Mouse (Mus musculus): ENCODE measurements around the gene H2-T3. TPM values are rescaled to one million over a fixed set of nuclear protein-coding genes. Genes with fewer than 3 reads are reported as not detected.
"Not testable (repeated sequence)": the region's sequence is repeated elsewhere in the genome, so short reads cannot be mapped to it uniquely, and the experiment has no call there.

H2-T3 gene
- total RNA-seq, 2 experiments from 2014 or later = not detected

DNA sequence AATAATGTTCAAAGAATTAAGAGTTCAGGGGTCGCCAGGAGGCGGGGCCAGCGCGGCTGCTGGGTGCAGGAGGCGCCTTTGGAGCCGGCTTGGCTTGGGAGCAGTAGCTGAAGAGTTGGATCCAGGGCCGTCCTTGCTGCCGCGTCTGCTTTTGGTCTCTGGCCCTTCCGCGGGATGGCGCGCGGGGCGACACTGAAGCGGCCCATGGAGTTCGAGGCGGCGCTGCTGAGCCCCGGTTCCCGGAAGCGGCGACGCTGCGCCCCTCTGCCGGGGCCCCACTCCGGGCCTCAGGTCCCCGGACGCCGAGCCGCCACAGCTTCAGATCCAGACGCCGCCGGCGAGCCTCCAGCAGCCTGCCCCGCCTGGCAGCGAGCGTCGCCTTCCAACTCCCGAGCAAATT lies 11.1 kb downstream of the H2-T3 start:
- DNase-seq = not testable (repeated sequence)

- not testable (repeated sequence) for DNase-seq
Observed at GRCm38 (mm10) chr17:36176132-36176531, 14.0 kb downstream of the H2-T3 start.

- DNase-seq = no peak
Observed at GRCm38 (mm10) chr17:36170287-36170814, 19.7 kb downstream of the H2-T3 start.

DNA sequence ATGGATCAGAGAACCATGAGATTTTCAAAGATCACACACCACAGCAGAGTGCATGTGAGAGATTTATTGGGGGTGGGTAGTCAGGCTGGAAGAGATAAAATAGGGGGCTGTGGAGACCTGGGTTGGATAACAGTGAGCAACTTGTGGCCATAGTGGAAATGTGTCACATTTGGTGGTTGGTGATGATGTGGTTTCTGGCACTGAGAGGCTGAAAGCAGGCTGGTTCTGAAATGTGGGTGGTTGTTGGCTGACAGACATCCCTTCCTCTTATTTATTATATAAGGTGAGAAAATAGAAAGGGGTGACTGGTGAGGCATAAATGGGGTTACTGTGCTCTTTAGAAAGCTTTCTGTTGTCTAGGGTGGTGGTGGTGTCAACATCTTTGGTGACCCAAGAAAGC lies 20.3 kb downstream of the H2-T3 start:
- no peak for DNase-seq

DNA sequence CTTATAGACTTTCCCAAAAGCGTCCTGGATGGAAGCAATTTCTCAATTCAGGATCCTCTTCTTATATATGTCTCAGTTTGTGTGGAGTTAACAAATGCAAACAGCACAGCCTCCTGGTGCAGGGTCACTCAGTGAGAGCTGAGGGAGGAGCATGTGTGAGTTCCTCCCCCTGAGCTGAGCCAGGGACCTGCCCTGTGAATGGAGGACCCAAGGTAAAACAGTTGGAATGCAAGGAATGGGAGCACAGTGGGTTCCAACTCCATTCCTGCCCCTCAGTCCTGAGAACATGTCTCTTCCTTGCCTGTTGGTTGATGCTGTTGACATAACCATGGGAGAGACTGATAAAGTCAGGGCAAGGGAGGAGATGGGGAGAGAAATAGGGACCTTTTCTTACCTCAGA lies 21.0 kb downstream of the H2-T3 start:
- not testable (repeated sequence) for DNase-seq

DNA sequence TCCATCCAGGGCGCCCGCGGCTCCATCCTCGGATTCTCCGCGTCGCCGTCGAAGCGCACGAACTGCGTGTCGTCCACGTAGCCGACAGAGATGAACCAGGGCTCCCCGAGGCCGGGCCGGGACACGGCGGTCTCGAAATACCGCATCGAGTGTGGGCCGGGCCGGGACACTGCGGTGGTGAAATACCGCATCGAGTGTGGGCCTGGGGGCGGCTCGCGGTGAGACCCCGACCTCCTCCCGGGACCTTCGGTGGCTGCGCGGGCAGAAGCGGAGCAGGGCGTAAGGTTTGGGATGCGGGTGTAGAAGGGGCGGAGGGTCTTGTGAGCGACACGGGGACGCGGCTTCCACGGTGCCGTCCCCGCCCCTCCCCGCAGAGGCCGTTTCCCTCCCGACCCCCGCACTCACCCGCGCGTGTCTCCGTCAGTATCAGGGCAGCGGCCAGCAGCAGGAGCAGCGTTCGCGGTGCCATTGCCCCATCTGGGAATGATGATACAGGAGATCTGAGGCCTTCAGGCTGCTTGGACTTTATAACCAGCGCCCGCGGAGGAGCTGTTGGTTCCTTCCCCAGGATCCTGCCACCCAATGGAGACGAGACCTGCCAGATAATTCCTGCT lies 21.9 kb downstream of the H2-T3 start, which contains the start of gene Gm8909:
Gene Gm8909 (minus strand): TSS at position 499 of the 614 bp plus-strand sequence.
- no peak for DNase-seq

- DNase-seq = no peak
Observed at GRCm38 (mm10) chr17:36167306-36168038, 22.6 kb downstream of the H2-T3 start.

DNA sequence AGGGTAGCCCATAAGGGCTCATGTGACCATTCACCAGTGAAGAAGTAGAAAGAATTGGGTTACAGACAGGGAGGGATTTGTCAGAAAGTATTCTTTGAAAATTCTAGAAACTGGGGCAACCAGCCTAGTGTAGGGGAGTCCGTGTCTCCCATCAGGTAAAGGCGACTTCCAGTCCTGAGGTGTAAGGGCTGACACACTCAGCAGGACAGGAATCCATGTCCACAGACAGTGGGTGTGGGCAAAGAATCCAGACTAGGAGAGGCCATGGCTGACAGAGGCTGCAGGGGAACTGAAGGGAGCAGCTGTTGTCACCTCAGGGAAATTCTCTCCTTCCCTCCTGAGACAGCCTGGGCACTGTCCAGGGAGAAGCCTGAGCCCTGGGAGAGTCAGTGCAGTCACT lies 23.2 kb downstream of the H2-T3 start:
- not testable (repeated sequence) for DNase-seq

DNA sequence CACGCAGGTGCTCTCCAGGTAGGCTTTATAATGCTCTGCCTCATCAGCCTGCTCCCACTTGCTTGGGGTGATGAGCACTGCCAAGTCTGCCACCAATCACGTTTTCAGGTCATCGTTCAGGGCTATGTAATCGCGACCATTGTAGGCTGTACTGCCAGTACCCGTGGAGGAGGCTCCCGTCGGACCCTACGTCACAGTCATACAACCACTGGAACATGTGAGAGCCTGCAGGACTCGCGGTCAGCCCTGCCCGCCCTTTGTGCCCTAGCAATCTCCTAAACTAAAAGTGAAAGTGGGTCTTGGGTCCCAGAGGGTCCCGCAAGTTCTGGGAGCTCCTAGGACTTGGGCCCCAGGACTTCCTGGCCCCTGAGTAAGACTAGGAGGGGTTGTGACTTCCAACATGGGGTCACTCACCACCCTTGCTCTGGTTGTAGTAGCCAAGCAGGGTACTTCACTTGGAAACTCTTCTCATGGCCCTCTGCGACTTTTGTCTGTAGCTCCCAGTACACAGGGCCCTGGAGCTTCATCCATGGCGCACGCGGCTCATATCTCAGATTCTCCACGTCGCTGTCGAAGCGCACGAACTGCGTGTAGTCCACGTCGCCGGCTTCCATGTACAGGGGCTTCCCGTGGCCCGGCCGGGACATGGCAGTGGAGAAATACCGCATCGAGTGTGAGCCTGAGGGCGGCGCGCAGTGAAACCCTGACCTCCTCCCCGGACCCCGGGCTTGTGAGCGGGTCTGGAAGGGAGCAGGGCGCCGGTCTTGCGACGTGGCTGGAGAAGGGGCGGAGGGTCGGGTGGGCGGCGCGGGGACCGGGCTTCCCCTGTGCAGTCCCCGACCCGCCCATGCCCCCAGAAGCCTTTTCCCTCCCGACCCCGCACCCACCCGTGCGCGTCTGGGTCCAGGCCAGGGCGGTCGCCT lies 28.7 kb downstream of the H2-T3 start:
- DNase-seq = no peak

- DNase-seq = not testable (repeated sequence)
Observed at GRCm38 (mm10) chr17:36158264-36158663, 31.8 kb downstream of the H2-T3 start.

- DNase-seq = not testable (repeated sequence)
Observed at GRCm38 (mm10) chr17:36157782-36158181, 32.3 kb downstream of the H2-T3 start.

GRCm38 (mm10) chr17:36154271-36155149 lies 35.6 kb downstream of the H2-T3 start:
- DNase-seq = no peak

DNA sequence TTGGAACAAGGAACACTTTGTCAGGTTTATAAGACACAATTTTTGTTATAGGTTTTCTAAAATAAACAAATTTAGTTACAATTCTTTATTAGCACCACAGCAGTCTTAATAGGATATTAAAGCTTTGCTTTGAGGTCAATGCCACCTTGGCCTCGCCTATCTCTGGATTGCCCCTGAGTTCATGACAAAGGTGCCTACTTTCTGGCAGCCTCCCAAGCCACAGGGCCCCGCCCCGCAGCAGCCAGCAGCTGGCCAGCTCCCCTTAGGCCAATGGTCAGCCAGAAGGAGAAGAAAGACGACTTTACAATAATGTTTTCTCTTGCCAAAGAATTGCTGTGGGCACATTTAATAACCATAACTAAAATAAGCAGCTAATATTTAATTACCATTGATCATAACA lies 38.9 kb downstream of the H2-T3 start:
- not testable (repeated sequence) for DNase-seq

- not testable (repeated sequence) for DNase-seq
Observed at GRCm38 (mm10) chr17:36148468-36148867, 41.6 kb downstream of the H2-T3 start.

DNA sequence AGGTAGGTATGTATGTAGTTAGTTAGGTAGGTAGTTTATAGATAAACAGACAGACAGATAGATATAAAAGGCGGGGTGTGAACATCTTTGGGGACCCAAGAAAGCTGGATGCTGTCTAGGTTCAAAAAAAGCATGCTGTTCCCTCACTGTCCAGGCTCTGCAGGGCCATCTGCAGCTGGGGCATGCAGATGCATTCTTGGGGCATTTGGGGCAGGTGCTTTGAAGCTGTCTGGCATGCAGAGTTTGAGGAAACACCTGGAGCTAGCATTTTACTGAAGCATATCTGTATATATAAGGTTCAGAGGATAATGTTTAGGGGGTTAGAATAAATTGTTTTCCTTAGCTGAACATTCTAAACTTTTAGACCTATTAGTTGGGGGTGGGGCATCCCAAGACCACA lies 43.1 kb downstream of the H2-T3 start:
- DNase-seq = not testable (repeated sequence)

DNA sequence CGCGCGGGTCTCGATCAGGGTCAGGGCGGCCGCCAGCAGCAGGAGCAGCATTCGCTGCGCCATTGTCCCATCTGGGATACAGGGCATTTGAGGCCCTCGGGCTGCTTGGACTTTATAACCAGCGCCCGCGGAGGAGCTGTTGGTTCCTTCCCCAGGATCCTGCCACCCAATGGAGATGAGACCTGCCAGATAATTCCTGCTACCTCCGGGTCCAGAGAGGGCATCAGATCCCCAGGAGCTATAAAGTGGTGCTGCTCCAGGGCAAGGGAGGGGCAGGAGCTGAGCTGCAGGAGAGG lies 44.3 kb downstream of the H2-T3 start:
- not testable (repeated sequence) for DNase-seq

- DNase-seq = no peak
Observed at GRCm38 (mm10) chr17:36145111-36145860, 44.8 kb downstream of the H2-T3 start.

DNA sequence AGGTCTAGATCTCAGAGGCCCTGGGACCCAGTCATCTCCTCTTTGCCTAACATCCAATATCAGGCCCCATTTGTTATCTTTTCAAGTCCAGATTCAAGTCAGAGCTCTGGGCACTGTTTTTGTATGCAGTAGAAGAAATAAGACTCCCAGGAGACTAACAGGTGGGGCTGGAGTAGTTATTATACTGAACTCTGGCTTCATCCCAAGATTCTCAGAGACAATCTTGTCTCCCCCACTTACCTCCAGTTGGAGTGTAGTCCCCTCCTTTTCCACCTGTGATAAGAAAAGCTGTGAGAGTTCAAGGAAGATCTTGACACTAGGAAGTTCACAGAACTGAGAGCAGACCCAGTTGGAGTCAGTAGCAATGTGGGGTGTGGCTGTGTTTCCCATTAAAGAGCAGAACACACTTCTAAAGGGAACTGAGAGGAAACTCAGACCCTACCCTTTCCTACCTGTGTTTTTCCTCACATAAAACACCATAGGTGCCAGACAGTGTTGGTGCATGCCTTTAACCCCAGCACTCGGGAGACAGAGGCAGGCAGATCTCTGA lies 53.7 kb downstream of the H2-T3 start:
- DNase-seq = not testable (repeated sequence)
